Mouse (Mus musculus): ENCODE data around the gene Sap30. TPM values are rescaled to one million over a fixed set of nuclear protein-coding genes. Genes with fewer than 3 reads are reported as not detected.

The Sap30 gene
- polyA plus RNA-seq, 1 experiment from 2014 or later, result 131 TPM

Other genes with a start within 250 kb of the Sap30 start
- not detected in 2 replicates for gene Hand2, start 166.9 kb downstream of the Sap30 start, polyA plus RNA-seq (2016; fragmentation: Nextera tagmentation; extraction: Ambion mirVana)
- gene Scrg1, start 31.9 kb downstream of the Sap30 start, polyA plus RNA-seq (2016; fragmentation: Nextera tagmentation; extraction: Ambion mirVana), result 0.81 and 1.4 TPM in 2 replicates
- gene Hmgb2, start 24.0 kb upstream of the Sap30 start, polyA plus RNA-seq (2016; fragmentation: Nextera tagmentation; extraction: Ambion mirVana), result 740 and 788 TPM in 2 replicates
- 18.8 and 18.9 TPM in 2 replicates for gene Galnt7, start 165.2 kb upstream of the Sap30 start, polyA plus RNA-seq (2016; fragmentation: Nextera tagmentation; extraction: Ambion mirVana)